Mouse (Mus musculus): ENCODE data around the gene Ftsj1.

- no peak for TF ChIP-seq CTCF (IDR thresholded peaks at IDR 0.05; ENCODE audit: control insufficient read depth, insufficient read depth, insufficient replicate concordance, low read depth, low read length)
- TF ChIP-seq POLR2A (IDR thresholded peaks at IDR 0.05; ENCODE audit: control insufficient read depth, low read depth, low read length): no peak
Observed at GRCm38 (mm10) chrX:8263156-8263804, 11.1 kb upstream of the Ftsj1 start.
